Mouse (Mus musculus): ENCODE results near the gene Pik3r6. TPM values are rescaled to one million over a fixed set of nuclear protein-coding genes. Genes with fewer than 3 reads are reported as not detected.

The Pik3r6 gene
- polyA plus RNA-seq, 1 experiment from 2014 or later = 1.8 TPM

DNA sequence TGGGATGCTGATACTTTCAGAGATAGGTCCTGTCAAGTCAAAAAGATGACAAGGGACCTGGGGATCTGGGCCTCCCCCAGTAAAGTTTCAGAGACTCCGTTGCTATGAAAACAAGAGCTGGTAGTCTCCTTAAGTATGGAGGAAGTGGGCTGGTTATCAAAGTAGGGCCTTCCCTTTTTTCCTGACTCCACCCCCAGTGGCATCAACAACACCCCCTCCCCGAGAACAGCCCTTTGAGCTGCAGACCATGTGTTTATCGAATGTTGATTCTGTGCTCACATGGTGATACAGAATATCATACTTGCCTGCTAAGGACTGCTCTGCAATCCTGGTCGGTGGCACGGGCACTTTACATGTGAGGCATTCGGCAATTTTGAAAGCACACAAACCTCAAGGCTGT, 19.6 kb upstream of the Pik3r6 start:
- no peaks in the 10 kb centered on the region for H3K36me3 ChIP-seq (ENCODE audit: control insufficient read depth, insufficient read depth, low read length)
- H3K4me3 ChIP-seq (ENCODE audit: low read depth, low read length) = no peak overlapping the region
- DNase-seq (ENCODE audit: low spot score) (no peak), ATAC-seq (ENCODE audit: low FRiP score, low TSS enrichment) (no peak)
- no peak overlapping the region for H3K4me2 ChIP-seq (replicated peaks; ENCODE audit: low read depth)
- 63% methylated on average over 6 of the region's 6 CpGs for WGBS
- no peak overlapping the region for H3K27ac ChIP-seq (replicated peaks)
- no peak for TF ChIP-seq CTCF (IDR thresholded peaks at IDR 0.05; ENCODE audit: low read depth)
- no peak for TF ChIP-seq EP300 (optimal IDR thresholded peaks at IDR 0.05)
- H3K27me3 ChIP-seq (ENCODE audit: control insufficient read depth, insufficient read depth, low read length) = no peaks in the 10 kb centered on the region
- H3K9me3 ChIP-seq (ENCODE audit: control insufficient read depth, low read length) = no peaks in the 10 kb centered on the region
- no peaks in the 10 kb centered on the region for H3K4me1 ChIP-seq (replicated peaks; ENCODE audit: control insufficient read depth, insufficient read depth)
- no peak overlapping the region for H3K9ac ChIP-seq (ENCODE audit: low read length)

DNA sequence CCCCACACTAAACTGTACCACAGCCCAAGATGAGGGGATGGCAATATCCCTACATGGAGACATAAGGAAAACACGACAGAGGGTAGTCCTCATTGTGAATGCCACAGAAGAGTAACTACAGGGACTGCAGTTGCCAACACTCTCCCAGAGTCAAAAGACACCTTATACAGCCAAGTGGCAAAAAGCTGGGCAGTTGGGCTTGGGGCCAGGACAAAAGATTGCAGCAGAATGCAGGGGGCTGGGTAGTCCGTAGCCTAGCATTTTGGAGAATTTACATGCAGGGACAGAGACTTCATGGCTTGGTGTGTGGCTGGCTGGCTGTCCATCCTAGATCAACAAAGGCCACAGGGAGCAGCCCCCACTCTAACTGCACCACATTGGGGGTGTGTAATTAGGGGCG, 18.4 kb upstream of the Pik3r6 start:
- H3K36me3 ChIP-seq (ENCODE audit: control insufficient read depth, insufficient read depth, low read length) = no peaks in the 10 kb centered on the region
- H3K4me1 ChIP-seq (replicated peaks; ENCODE audit: control insufficient read depth, insufficient read depth) = no peaks in the 10 kb centered on the region
- no peaks in the 10 kb centered on the region for H3K27me3 ChIP-seq (ENCODE audit: control insufficient read depth, insufficient read depth, low read length)
- ATAC-seq (ENCODE audit: low FRiP score, low TSS enrichment) (no peak), DNase-seq (ENCODE audit: low spot score) (no peak)
- H3K27ac ChIP-seq (replicated peaks) = no peak overlapping the region
- WGBS = 70% methylated on average over 3 of the region's 3 CpGs
- H3K4me2 ChIP-seq (replicated peaks; ENCODE audit: low read depth) = no peak overlapping the region
- H3K9me3 ChIP-seq (ENCODE audit: control insufficient read depth, low read length) = no peaks in the 10 kb centered on the region
- TF ChIP-seq EP300 (optimal IDR thresholded peaks at IDR 0.05) (no peak), CTCF (IDR thresholded peaks at IDR 0.05; ENCODE audit: low read depth) (no peak)
- H3K9ac ChIP-seq (ENCODE audit: low read length) = no peak overlapping the region
- no peak overlapping the region for H3K4me3 ChIP-seq (ENCODE audit: low read depth, low read length)

DNA sequence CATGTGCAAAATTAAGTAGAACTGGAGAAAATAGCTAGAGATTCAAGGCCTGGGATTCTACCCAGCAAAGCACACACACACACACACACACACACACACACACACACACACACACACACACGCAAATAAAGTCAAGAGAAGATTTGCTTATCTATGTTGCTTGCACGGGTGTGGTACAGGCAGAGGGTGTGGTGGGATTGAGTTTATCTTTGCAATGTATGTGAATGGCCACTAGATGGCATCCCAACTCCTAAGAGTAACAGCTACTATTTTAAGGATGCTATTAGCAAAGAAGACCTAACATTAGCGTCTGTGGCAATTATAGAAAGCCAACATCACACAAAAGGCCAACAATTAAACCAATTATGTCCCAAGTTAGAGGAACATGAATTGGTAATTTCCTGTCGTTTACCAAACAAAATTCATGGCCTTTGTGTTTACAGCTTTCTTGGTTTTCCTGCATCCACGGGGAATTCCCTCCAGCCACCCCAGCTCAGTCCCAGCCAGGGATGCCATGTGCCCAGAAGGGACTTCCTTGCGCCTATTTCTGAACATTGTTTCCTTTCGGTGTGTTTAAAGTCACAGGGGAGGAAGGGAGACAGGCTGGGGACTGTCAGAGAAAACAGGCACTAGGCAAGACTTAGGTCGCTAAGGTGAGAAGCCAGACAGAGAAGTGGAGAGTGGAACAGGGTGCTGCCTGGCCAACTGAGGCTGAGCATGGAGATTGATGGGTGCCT, 17.4 kb upstream of the Pik3r6 start:
- Histone ChIP-seq H3K36me3 (ENCODE audit: control insufficient read depth, insufficient read depth, low read length) (no peaks in the 10 kb centered on the region), H3K9me3 (ENCODE audit: control insufficient read depth, low read length) (no peaks in the 10 kb centered on the region), H3K27me3 (ENCODE audit: control insufficient read depth, insufficient read depth, low read length) (no peaks in the 10 kb centered on the region), H3K4me3 (ENCODE audit: low read depth, low read length) (no peak overlapping the region), H3K27ac (replicated peaks) (no peak overlapping the region), H3K4me1 (replicated peaks; ENCODE audit: control insufficient read depth, insufficient read depth) (no peaks in the 10 kb centered on the region), H3K9ac (ENCODE audit: low read length) (no peak overlapping the region), H3K4me2 (replicated peaks; ENCODE audit: low read depth) (no peak overlapping the region)
- ATAC-seq (ENCODE audit: low FRiP score, low TSS enrichment) (peak; percentile 64), DNase-seq (ENCODE audit: low spot score) (peak; percentile 63)
- WGBS = 35% methylated on average over 8 of the region's 8 CpGs
- peak; percentile 94 for TF ChIP-seq CTCF (IDR thresholded peaks at IDR 0.05; ENCODE audit: low read depth)
- TF ChIP-seq EP300 (optimal IDR thresholded peaks at IDR 0.05) = no peak

DNA sequence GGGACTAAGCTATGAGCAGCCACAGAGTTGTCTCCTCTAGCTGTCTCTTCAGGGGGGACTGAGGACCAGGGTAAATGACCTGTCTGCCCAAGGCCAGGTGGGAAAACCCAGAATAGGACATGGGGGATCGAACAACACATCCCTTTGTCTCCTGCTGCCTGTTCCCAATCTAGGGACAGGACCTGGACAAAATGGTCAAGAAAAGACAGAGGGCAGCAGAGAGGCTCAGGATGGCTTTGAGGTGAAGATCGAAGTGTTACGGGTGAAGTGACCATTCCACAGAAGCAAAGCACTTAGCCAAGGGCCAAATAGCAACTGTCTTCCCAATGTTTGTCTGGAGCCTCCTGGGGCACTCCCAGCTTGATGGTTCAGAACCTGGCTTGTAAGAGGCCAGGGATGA, 16.7 kb upstream of the Pik3r6 start:
- Histone ChIP-seq H3K27me3 (ENCODE audit: control insufficient read depth, insufficient read depth, low read length) (no peaks in the 10 kb centered on the region), H3K9ac (ENCODE audit: low read length) (no peak overlapping the region), H3K4me1 (replicated peaks; ENCODE audit: control insufficient read depth, insufficient read depth) (no peaks in the 10 kb centered on the region), H3K36me3 (ENCODE audit: control insufficient read depth, insufficient read depth, low read length) (no peaks in the 10 kb centered on the region), H3K27ac (replicated peaks) (no peak overlapping the region), H3K9me3 (ENCODE audit: control insufficient read depth, low read length) (no peaks in the 10 kb centered on the region), H3K4me3 (ENCODE audit: low read depth, low read length) (no peak overlapping the region), H3K4me2 (replicated peaks; ENCODE audit: low read depth) (no peak overlapping the region)
- ATAC-seq (ENCODE audit: low FRiP score, low TSS enrichment) = no peak
- WGBS = 90% methylated on average over 3 of the region's 3 CpGs
- TF ChIP-seq CTCF (IDR thresholded peaks at IDR 0.05; ENCODE audit: low read depth) (peak; percentile 53), EP300 (optimal IDR thresholded peaks at IDR 0.05) (no peak)
- DNase-seq (ENCODE audit: low spot score) = no peak

DNA sequence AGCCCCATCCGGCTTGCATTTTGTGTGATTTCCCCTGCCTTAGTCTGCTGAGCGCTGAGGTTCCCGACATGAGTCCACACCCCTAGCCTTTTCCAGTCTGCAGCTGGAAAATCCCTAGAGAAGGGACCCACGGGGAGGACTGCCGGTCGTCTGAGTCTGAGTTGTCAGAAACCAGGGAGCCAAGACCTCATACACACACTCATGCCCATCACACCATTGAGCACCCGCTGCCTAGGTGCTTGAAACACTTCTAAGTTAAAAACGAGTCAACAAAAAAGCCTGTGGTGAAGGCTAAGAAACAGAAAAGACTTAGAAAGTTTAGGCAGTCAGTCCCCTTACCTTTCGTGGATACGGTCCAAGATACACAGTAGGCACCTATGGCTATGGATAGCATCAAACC, 15.1 kb upstream of the Pik3r6 start:
- Histone ChIP-seq H3K4me2 (replicated peaks; ENCODE audit: low read depth) (no peak overlapping the region), H3K27ac (replicated peaks) (0 out of 2 replicates have a peak overlapping the region, but pooled peaks have one; percentile 49), H3K4me1 (replicated peaks; ENCODE audit: control insufficient read depth, insufficient read depth) (no peaks in the 10 kb centered on the region), H3K36me3 (ENCODE audit: control insufficient read depth, insufficient read depth, low read length) (no peaks in the 10 kb centered on the region), H3K9ac (ENCODE audit: low read length) (no peak overlapping the region), H3K9me3 (ENCODE audit: control insufficient read depth, low read length) (no peaks in the 10 kb centered on the region), H3K27me3 (ENCODE audit: control insufficient read depth, insufficient read depth, low read length) (no peaks in the 10 kb centered on the region), H3K4me3 (ENCODE audit: low read depth, low read length) (no peak overlapping the region)
- ATAC-seq (ENCODE audit: low FRiP score, low TSS enrichment) (no peak), DNase-seq (ENCODE audit: low spot score) (no peak)
- TF ChIP-seq EP300 (optimal IDR thresholded peaks at IDR 0.05) (no peak), CTCF (IDR thresholded peaks at IDR 0.05; ENCODE audit: low read depth) (no peak)
- 72% methylated on average over 10 of the region's 10 CpGs for WGBS

DNA sequence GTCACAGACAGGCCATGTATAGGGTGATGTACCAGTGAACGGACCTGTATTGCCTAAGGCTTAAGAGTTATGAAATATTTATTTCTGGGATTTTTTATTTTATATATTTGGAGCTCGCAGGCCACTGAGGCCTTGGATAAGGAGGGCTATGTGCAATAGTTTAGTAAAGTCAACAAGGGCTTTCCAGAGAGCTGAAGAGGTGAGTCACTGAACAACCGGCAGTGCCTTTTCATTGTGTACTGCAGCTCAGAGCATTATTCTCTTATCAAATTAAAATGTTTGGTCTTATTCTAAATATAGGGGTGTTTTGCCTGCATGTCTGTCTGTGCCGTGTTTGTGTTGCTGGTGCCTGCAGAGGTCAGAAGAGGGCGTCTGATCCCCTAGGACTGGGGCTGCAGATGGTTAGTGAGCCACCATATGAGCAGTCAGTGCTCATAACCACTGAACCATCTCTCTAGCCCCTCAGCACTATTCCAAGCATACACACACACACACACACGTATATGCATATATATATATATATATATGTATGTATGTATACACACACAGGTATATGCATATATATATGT, 14.5 kb upstream of the Pik3r6 start:
- 0 out of 2 replicates have a peak overlapping the region, but pooled peaks have one; percentile 49 for H3K27ac ChIP-seq (replicated peaks)
- TF ChIP-seq EP300 (optimal IDR thresholded peaks at IDR 0.05) (no peak), CTCF (IDR thresholded peaks at IDR 0.05; ENCODE audit: low read depth) (peak; percentile 46)
- no peaks in the 10 kb centered on the region for H3K9me3 ChIP-seq (ENCODE audit: control insufficient read depth, low read length)
- 46% methylated on average over 6 of the region's 6 CpGs for WGBS
- no peak overlapping the region for H3K4me2 ChIP-seq (replicated peaks; ENCODE audit: low read depth)
- H3K4me1 ChIP-seq (replicated peaks; ENCODE audit: control insufficient read depth, insufficient read depth) = no peaks in the 10 kb centered on the region
- H3K9ac ChIP-seq (ENCODE audit: low read length) = no peak overlapping the region
- no peaks in the 10 kb centered on the region for H3K27me3 ChIP-seq (ENCODE audit: control insufficient read depth, insufficient read depth, low read length)
- H3K36me3 ChIP-seq (ENCODE audit: control insufficient read depth, insufficient read depth, low read length) = no peaks in the 10 kb centered on the region
- DNase-seq (ENCODE audit: low spot score) (peak; percentile 37), ATAC-seq (ENCODE audit: low FRiP score, low TSS enrichment) (peak; percentile 81)
- H3K4me3 ChIP-seq (ENCODE audit: low read depth, low read length) = no peak overlapping the region
